Mouse (Mus musculus) yolk sac, embryonic 10.5 days (tissue): ENCODE data around the gene Pip4k2b.
A peak's percentile ranks its signal among the peaks of the same experiment; 100 is the strongest.
"Not testable (repeated sequence)": the region's sequence is repeated elsewhere in the genome, so short reads cannot be mapped to it uniquely, and the experiment has no call there.

ENCODE experiments used
- DNase-seq: peaks from one replicate; pipeline ENCODE4 v3.0.0-alpha.2; 2017; ENCODE audit warnings: low spot score

Gene Pip4k2b

GRCm38 (mm10) chr11:97714784-97715760, 29.4 kb downstream of the Pip4k2b start:
- no peak for DNase-seq

DNA sequence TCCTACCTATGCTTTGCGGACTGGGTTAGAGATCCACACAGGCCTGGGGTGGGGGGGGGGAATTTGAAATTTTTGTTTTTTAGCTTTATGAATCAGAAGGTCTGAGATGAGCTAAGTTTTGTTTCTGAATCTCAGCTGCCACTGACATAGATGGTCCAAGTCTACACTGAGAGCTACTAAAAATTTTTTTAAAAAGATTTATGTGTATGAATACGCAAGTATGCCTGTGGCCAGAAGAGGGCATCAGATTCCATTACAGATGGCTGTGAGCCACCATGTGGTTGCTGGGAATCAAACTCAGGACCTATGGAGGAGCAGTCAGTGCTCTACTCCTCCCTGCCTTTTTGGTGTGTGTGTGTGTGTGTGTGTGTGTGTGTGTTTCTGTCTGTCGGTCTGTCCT, 30.1 kb downstream of the Pip4k2b start:
- no peak for DNase-seq

- DNase-seq = no peak
These were observed 30.6 kb downstream of the Pip4k2b start for GRCm38 (mm10) chr11:97713896-97714295.

DNA sequence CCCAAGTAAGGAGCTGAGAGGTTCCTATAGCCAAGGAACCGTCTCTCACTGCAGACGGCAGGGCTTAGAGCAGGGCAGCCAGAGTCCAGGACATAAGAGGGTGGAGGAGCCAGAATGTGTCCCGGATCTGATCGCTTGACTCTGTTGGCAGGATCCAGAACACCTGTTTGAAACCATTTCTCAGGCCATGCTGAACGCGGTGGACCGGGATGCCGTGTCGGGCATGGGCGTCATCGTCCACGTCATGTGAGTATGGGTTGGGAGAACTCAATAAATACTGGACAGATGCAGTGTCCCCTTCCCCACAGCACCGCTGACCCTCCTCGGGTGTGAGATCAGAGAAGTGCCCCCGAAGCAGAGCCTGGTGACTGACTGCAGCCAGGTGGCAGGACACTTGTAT, 32.2 kb downstream of the Pip4k2b start:
- no peak for DNase-seq

- peak; percentile 45 for DNase-seq
These were observed 33.2 kb downstream of the Pip4k2b start for GRCm38 (mm10) chr11:97711200-97711900.

DNA sequence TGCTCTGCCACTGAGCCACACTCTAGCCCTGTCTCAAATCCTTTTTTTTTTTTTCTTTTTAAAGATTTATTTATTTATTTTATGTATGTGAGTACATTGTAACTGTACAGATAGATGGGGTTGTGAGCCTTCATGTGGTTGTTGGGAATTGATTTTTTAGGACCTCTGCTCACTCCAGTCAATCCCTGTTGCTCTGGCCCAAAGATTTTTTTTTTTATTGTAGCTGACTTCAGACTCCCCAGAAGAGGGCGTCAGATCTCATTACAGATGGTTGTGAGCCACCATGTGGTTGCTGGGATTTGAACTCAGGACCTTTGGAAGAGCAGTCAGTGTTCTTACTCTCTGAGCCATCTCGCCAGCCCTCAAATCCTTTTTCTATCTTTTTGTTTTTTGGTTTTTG, 34.4 kb downstream of the Pip4k2b start:
- not testable (repeated sequence) for DNase-seq

DNA sequence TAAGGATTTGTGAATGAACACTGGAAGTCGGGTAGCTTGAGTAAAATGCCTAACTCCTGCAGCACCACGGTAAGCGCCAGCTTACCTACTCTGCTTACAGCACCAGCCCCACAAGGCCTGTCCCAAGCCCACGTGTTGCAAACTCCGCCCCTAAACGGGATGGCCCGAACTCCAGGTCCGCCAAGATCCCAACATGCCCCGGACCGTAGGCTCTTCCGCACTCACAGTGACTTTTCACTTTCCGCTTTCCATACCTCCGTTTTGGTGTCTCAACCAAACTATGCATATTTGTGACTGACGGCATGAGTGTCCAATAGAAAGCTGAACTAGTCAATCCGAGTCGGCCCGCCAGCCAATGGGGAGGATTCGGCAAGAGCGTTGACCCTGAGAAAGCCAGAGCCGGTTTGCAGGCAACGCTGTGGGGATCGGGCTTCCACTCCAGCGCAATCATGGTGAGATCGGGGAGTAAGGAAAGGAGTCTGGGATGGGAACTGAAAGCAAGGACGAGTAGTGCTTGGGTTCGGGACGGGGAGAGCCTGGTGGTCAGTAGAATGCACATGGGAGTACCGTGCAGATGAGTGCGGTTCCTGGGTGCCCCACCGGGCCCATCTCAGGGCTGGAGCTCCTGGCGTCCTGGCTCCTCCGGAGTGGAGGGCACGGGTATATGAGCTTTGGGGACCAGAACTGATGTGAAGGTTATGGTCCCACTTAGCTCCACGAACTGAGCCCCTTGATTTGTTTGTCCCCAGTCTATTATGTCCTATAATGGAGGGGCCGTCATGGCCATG, 41.3 kb downstream of the Pip4k2b start, which contains the start of gene Psmb3:
Gene Psmb3 (plus strand): TSS at position 361 of the 788 bp plus-strand sequence.
- DNase-seq = peak; percentile 100

- DNase-seq = peak; percentile 83
These were observed 42.1 kb downstream of the Pip4k2b start for GRCm38 (mm10) chr11:97702393-97702745.

DNA sequence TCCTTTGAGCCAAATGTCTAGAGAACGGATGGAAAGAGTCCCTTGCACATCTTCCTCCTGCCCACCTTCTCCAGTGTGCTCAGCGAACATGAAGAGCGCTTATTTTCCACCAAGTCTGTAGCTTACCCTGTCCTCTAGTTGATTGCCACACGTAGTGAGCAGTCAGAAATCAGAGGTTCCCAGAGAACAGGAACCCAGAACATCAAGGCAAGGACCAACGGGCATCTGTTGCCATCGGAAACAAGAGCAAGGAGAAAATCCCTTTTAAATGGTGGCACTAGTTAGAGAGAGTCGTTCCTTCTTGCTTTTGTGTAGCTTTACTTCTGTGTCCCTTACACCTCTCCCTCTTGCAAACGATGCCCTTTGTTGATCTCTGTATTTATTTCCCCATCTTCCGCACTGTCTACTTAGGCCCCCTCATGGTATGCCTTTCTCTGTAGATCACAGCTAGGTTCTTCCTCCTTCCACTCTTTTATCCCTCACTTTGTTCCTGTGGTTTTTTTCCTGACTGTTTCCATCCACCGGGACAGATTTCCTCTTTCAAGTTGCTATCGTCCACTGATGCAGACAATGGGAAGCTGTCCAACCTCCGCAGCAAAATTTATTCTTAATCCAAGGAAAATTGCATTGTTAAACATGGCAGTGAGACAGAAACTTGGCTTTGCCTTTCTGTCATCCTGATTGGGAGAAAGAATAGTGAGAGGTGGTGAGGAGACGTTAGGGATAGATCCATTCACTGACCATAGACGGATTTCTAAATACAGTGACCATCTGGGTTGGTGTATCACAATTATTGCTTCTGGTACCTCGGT, 42.7 kb downstream of the Pip4k2b start:
- DNase-seq = peak; percentile 17

DNA sequence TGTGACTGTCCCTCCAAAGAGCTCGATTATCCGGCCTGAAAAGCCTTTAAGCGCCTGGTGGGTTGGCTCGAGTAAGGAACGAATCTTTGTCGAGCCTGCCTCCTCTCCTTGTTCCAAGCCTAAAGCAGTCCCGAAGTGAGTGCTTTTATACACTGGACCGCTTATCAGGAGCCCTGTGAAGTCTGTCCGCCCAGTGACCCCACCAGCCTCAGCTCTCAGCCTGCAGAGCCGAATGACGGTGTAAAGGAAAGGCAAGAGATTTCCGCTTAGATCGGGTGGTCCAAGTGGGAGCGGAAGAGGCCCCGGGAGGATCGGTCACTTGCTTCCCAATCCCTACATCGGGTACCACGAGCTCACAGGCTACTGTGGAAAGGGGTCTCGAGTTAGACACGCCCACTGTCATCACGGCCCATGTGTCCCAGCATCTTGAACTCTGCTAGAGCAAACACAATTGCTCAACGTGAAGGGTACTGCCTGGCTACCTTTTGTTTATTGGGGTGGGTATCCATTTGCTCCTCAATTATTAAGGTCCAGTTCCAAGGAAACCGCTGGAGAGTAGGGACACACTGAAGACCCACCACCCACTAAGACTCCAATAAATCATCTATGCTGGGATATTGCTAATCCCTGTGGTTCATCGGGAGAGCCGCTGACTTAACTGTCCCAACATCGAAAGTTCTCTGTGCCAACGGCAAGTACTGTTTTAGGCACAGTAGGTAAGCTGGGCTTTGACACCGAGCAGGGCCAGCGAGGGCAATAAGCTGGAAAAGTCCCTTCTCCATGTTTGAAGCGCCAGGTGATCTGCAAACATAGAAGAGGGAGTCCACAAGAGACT, 43.5 kb downstream of the Pip4k2b start:
- DNase-seq = peak; percentile 49

DNA sequence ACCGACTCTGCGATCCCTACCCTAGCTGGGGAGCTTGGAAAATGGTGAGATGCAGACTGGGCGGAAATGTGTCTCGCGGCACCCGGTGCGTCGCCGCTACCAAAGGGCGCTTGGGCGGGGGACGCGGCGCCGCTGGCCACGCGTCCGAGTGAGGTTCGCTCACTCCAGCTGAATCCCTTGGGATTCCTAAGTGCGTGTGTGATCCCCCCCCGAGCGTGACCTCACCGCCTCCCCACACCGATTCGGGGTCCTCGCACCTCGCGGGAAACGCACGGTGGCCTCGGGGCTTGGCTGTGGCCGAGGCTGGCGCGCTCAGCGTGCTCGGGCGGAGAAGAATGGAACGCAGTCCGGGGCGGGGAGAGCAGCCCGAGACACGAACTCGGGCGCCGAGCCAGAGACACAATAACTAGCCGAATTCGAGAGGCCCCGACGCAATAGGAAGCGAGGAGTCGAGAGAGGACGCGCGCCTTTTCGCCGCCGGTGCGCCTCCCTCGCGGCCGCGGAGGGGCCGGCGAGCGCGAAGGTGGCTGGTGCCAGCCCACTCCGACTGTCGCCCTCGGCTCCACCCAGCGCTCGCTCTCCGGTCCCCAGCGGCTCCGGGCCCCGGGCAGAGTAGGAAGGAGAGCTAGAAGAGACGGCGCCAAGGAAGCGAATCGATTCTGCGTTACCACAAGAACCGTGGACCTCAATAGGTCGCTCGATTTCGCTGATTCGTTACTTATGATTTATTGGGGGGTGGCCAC, 44.3 kb downstream of the Pip4k2b start, which contains the start of gene Pcgf2:
Gene Pcgf2 (minus strand): TSS at position 495 of the 743 bp plus-strand sequence.
- no peak for DNase-seq

- DNase-seq = peak; percentile 96
These were observed 44.9 kb downstream of the Pip4k2b start for GRCm38 (mm10) chr11:97699626-97700002.

DNA sequence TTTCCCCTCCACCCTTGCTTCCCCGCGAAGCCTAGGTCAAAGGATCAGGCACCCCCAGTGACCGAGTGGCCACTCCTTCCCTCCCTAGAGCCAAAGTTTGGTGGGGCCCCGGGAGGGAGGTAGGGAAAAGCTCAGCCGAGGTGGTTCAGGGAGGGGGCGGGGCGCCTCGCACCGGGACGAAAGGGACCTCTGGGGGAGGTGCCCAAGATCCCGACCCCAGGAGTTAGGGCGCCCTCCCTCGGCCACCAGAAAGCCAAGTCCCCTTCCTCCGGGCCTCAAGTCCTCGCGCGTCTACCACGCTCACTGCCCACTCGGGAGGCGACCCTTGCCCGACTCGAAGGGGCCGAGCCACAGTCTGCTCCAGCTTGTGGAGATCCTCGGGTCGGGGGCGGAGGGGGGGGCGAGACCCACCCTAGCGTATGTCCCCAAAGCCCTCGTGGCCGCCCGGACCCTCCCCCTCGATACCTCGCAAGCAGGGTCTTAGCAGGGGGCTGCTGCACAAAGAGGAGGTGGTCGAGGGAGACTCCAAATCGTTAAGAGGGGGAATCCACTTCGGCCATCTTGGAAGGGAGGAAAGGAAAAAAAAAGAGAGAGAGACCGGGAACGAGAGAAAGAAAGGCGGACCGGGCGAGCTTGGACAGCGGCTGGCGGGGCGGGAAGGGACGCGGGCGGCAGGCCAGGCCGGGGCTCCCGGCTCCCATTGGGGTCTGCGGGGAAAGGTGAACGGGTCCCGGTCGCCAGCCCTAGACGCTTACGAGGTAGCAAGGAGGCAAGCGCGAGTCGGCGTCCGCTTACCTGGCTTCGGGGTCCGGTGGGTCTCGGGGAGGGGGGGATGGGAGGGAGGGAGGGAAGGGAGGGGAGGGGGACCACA, 45.5 kb downstream of the Pip4k2b start:
- DNase-seq = peak; percentile 83

- no peak for DNase-seq
These were observed 46.5 kb downstream of the Pip4k2b start for GRCm38 (mm10) chr11:97697891-97698529.

GRCm38 (mm10) chr11:97697199-97697890, 47.2 kb downstream of the Pip4k2b start:
- DNase-seq = no peak

GRCm38 (mm10) chr11:97696669-97697068, 47.8 kb downstream of the Pip4k2b start:
- no peak for DNase-seq

GRCm38 (mm10) chr11:97695712-97696401, 48.6 kb downstream of the Pip4k2b start:
- no peak for DNase-seq
